Mouse (Mus musculus): ENCODE results near the gene Mcmbp. TPM values are rescaled to one million over a fixed set of nuclear protein-coding genes. Genes with fewer than 3 reads are reported as not detected.
"Not testable (repeated sequence)": the region's sequence is repeated elsewhere in the genome, so short reads cannot be mapped to it uniquely, and the experiment has no call there.

Gene Mcmbp
- polyA plus RNA-seq, 1 experiment from 2014 or later, result 59.0 TPM

- H3K9ac ChIP-seq (replicated peaks; ENCODE audit: low read depth, low read length), result no peak overlapping the region
- H3K4me1 ChIP-seq (replicated peaks; ENCODE audit: control insufficient read depth, insufficient read depth, low read length), result peaks cover 31% of the 10 kb centered on the region
- no peaks in the 10 kb centered on the region for H3K36me3 ChIP-seq (ENCODE audit: control insufficient read depth, insufficient read depth)
- H3K27me3 ChIP-seq (replicated peaks; ENCODE audit: control insufficient read depth, insufficient read depth, low read length), result no peaks in the 10 kb centered on the region
- ATAC-seq, result no peak
- no peak overlapping the region for H3K27ac ChIP-seq (ENCODE audit: low read length)
- no peak overlapping the region for H3K4me3 ChIP-seq (replicated peaks; ENCODE audit: low read length)
- WGBS, result 29% methylated on average over 5 of the region's 5 CpGs
- H3K4me2 ChIP-seq (ENCODE audit: low read length), result no peak overlapping the region
- H3K9me3 ChIP-seq (ENCODE audit: control insufficient read depth, low read length), result no peaks in the 10 kb centered on the region
Measured at GRCm38 (mm10) chr7:128727701-128728100, 12.6 kb downstream of the Mcmbp start.

GRCm38 (mm10) chr7:128726999-128727398 is 13.3 kb downstream of the Mcmbp start:
- H3K36me3 ChIP-seq (ENCODE audit: control insufficient read depth, insufficient read depth), result no peaks in the 10 kb centered on the region
- 39% methylated on average over 10 of the region's 10 CpGs for WGBS
- no peak overlapping the region for H3K9ac ChIP-seq (replicated peaks; ENCODE audit: low read depth, low read length)
- H3K4me3 ChIP-seq (replicated peaks; ENCODE audit: low read length), result no peak overlapping the region
- no peaks in the 10 kb centered on the region for H3K27me3 ChIP-seq (replicated peaks; ENCODE audit: control insufficient read depth, insufficient read depth, low read length)
- H3K4me2 ChIP-seq (ENCODE audit: low read length), result no peak overlapping the region
- no peaks in the 10 kb centered on the region for H3K9me3 ChIP-seq (ENCODE audit: control insufficient read depth, low read length)
- no peak for ATAC-seq
- peaks cover 26% of the 10 kb centered on the region for H3K4me1 ChIP-seq (replicated peaks; ENCODE audit: control insufficient read depth, insufficient read depth, low read length)
- H3K27ac ChIP-seq (ENCODE audit: low read length), result peak overlapping the region; percentile 12; the same call in 1 of the 2 replicates

- ATAC-seq, result peak; percentile 32; the same call in 1 of the 2 replicates
- H3K27ac ChIP-seq (ENCODE audit: low read length), result 0 out of 2 replicates have a peak overlapping the region, but pooled peaks have one; percentile 16
- H3K9ac ChIP-seq (replicated peaks; ENCODE audit: low read depth, low read length), result no peak overlapping the region
- H3K4me2 ChIP-seq (ENCODE audit: low read length), result no peak overlapping the region
- H3K27me3 ChIP-seq (replicated peaks; ENCODE audit: control insufficient read depth, insufficient read depth, low read length), result no peaks in the 10 kb centered on the region
- H3K36me3 ChIP-seq (ENCODE audit: control insufficient read depth, insufficient read depth), result no peaks in the 10 kb centered on the region
- peaks cover 20% of the 10 kb centered on the region for H3K4me1 ChIP-seq (replicated peaks; ENCODE audit: control insufficient read depth, insufficient read depth, low read length)
- no peaks in the 10 kb centered on the region for H3K9me3 ChIP-seq (ENCODE audit: control insufficient read depth, low read length)
- 69% methylated on average over 9 of the region's 9 CpGs for WGBS
- no peak overlapping the region for H3K4me3 ChIP-seq (replicated peaks; ENCODE audit: low read length)
Measured at GRCm38 (mm10) chr7:128725189-128725588, 15.1 kb downstream of the Mcmbp start.

- WGBS, result 12% methylated on average over 4 of the region's 4 CpGs
- Histone ChIP-seq H3K36me3 (ENCODE audit: control insufficient read depth, insufficient read depth) (peaks cover 1% of the 10 kb centered on the region; the same call in 1 of the 2 replicates), H3K27ac (ENCODE audit: low read length) (0 out of 2 replicates have a peak overlapping the region, but pooled peaks have one; percentile 16), H3K4me2 (ENCODE audit: low read length) (no peak overlapping the region), H3K4me3 (replicated peaks; ENCODE audit: low read length) (no peak overlapping the region), H3K9ac (replicated peaks; ENCODE audit: low read depth, low read length) (no peak overlapping the region), H3K27me3 (replicated peaks; ENCODE audit: control insufficient read depth, insufficient read depth, low read length) (no peaks in the 10 kb centered on the region), H3K9me3 (ENCODE audit: control insufficient read depth, low read length) (no peaks in the 10 kb centered on the region), H3K4me1 (replicated peaks; ENCODE audit: control insufficient read depth, insufficient read depth, low read length) (peaks cover 20% of the 10 kb centered on the region)
- peak; percentile 96 for ATAC-seq
Measured at GRCm38 (mm10) chr7:128724761-128725160, 15.5 kb downstream of the Mcmbp start.

GRCm38 (mm10) chr7:128717991-128718390 is 22.3 kb downstream of the Mcmbp start:
- Histone ChIP-seq H3K4me2 (ENCODE audit: low read length) (no peak overlapping the region), H3K9ac (replicated peaks; ENCODE audit: low read depth, low read length) (no peak overlapping the region), H3K27me3 (replicated peaks; ENCODE audit: control insufficient read depth, insufficient read depth, low read length) (no peaks in the 10 kb centered on the region), H3K4me1 (replicated peaks; ENCODE audit: control insufficient read depth, insufficient read depth, low read length) (no peaks in the 10 kb centered on the region), H3K27ac (ENCODE audit: low read length) (no peak overlapping the region), H3K36me3 (ENCODE audit: control insufficient read depth, insufficient read depth) (peaks cover 47% of the 10 kb centered on the region), H3K4me3 (replicated peaks; ENCODE audit: low read length) (no peak overlapping the region), H3K9me3 (ENCODE audit: control insufficient read depth, low read length) (no peaks in the 10 kb centered on the region)
- WGBS, result 79% methylated on average over 4 of the region's 4 CpGs
- no peak for ATAC-seq

GRCm38 (mm10) chr7:128705735-128706134 is 34.6 kb downstream of the Mcmbp start:
- ATAC-seq, result peak; percentile 80
- H3K4me2 ChIP-seq (ENCODE audit: low read length), result no peak overlapping the region
- 23% methylated on average over 4 of the region's 4 CpGs for WGBS
- no peaks in the 10 kb centered on the region for H3K27me3 ChIP-seq (replicated peaks; ENCODE audit: control insufficient read depth, insufficient read depth, low read length)
- H3K27ac ChIP-seq (ENCODE audit: low read length), result no peak overlapping the region
- H3K9me3 ChIP-seq (ENCODE audit: control insufficient read depth, low read length), result no peaks in the 10 kb centered on the region
- no peak overlapping the region for H3K4me3 ChIP-seq (replicated peaks; ENCODE audit: low read length)
- H3K9ac ChIP-seq (replicated peaks; ENCODE audit: low read depth, low read length), result no peak overlapping the region
- H3K4me1 ChIP-seq (replicated peaks; ENCODE audit: control insufficient read depth, insufficient read depth, low read length), result no peaks in the 10 kb centered on the region
- H3K36me3 ChIP-seq (ENCODE audit: control insufficient read depth, insufficient read depth), result peaks cover 55% of the 10 kb centered on the region

- ATAC-seq; H3K9ac ChIP-seq (replicated peaks; ENCODE audit: low read depth, low read length); H3K27me3 ChIP-seq (replicated peaks; ENCODE audit: control insufficient read depth, insufficient read depth, low read length); H3K4me1 ChIP-seq (replicated peaks; ENCODE audit: control insufficient read depth, insufficient read depth, low read length); H3K4me2 ChIP-seq (ENCODE audit: low read length); H3K27ac ChIP-seq (ENCODE audit: low read length); H3K9me3 ChIP-seq (ENCODE audit: control insufficient read depth, low read length); H3K4me3 ChIP-seq (replicated peaks; ENCODE audit: low read length): not testable (repeated sequence)
- WGBS, result 90% methylated on average over 6 of the region's 6 CpGs
- H3K36me3 ChIP-seq (ENCODE audit: control insufficient read depth, insufficient read depth), result peaks cover 48% of the 10 kb centered on the region
Measured at GRCm38 (mm10) chr7:128699959-128700358, 40.3 kb downstream of the Mcmbp start.

- Histone ChIP-seq H3K4me1 (replicated peaks; ENCODE audit: control insufficient read depth, insufficient read depth, low read length) (peaks cover 10% of the 10 kb centered on the region), H3K9ac (replicated peaks; ENCODE audit: low read depth, low read length) (no peak overlapping the region), H3K4me2 (ENCODE audit: low read length) (no peak overlapping the region), H3K27me3 (replicated peaks; ENCODE audit: control insufficient read depth, insufficient read depth, low read length) (no peaks in the 10 kb centered on the region), H3K36me3 (ENCODE audit: control insufficient read depth, insufficient read depth) (peaks cover 31% of the 10 kb centered on the region), H3K9me3 (ENCODE audit: control insufficient read depth, low read length) (no peaks in the 10 kb centered on the region), H3K4me3 (replicated peaks; ENCODE audit: low read length) (no peak overlapping the region), H3K27ac (ENCODE audit: low read length) (no peak overlapping the region)
- ATAC-seq, result no peak
- 90% methylated on average over 10 of the region's 10 CpGs for WGBS
Measured at GRCm38 (mm10) chr7:128694848-128695247, 45.4 kb downstream of the Mcmbp start.

GRCm38 (mm10) chr7:128692163-128692562 is 48.1 kb downstream of the Mcmbp start:
- Histone ChIP-seq H3K4me3 (replicated peaks; ENCODE audit: low read length) (no peak overlapping the region), H3K36me3 (ENCODE audit: control insufficient read depth, insufficient read depth) (peaks cover 18% of the 10 kb centered on the region)

GRCm38 (mm10) chr7:128690796-128691195 is 49.5 kb downstream of the Mcmbp start:
- H3K36me3 ChIP-seq (ENCODE audit: control insufficient read depth, insufficient read depth), result peaks cover 25% of the 10 kb centered on the region
- peak; percentile 75 for ATAC-seq

More at GRCm38 (mm10) chr7:128692163-128692562, 48.1 kb downstream of the Mcmbp start:
- H3K4me1 ChIP-seq (replicated peaks; ENCODE audit: control insufficient read depth, insufficient read depth, low read length), result peaks cover 10% of the 10 kb centered on the region
- no peaks in the 10 kb centered on the region for H3K27me3 ChIP-seq (replicated peaks; ENCODE audit: control insufficient read depth, insufficient read depth, low read length)
- ATAC-seq, result no peak
- no peak overlapping the region for H3K27ac ChIP-seq (ENCODE audit: low read length)
- 93% methylated on average over 7 of the region's 7 CpGs for WGBS
- no peak overlapping the region for H3K4me2 ChIP-seq (ENCODE audit: low read length)
- H3K9me3 ChIP-seq (ENCODE audit: control insufficient read depth, low read length), result peaks cover 12% of the 10 kb centered on the region
- H3K9ac ChIP-seq (replicated peaks; ENCODE audit: low read depth, low read length), result no peak overlapping the region

More at GRCm38 (mm10) chr7:128690796-128691195, 49.5 kb downstream of the Mcmbp start:
- WGBS, result 19% methylated on average over 7 of the region's 7 CpGs
- peaks cover 14% of the 10 kb centered on the region for H3K9me3 ChIP-seq (ENCODE audit: control insufficient read depth, low read length)
- H3K4me2 ChIP-seq (ENCODE audit: low read length), result peak overlapping the region; percentile 61
- peak overlapping the region; percentile 43; the same call in 1 of the 2 replicates for H3K9ac ChIP-seq (replicated peaks; ENCODE audit: low read depth, low read length)
- H3K4me3 ChIP-seq (replicated peaks; ENCODE audit: low read length), result peak overlapping the region; percentile 54
- peak overlapping the region; percentile 80 for H3K27ac ChIP-seq (ENCODE audit: low read length)
- peaks cover 10% of the 10 kb centered on the region for H3K4me1 ChIP-seq (replicated peaks; ENCODE audit: control insufficient read depth, insufficient read depth, low read length)
- no peaks in the 10 kb centered on the region for H3K27me3 ChIP-seq (replicated peaks; ENCODE audit: control insufficient read depth, insufficient read depth, low read length)
